Mouse (Mus musculus): Measurements from ENCODE around the gene Pik3ap1.
"Not testable (repeated sequence)": the region's sequence is repeated elsewhere in the genome, so short reads cannot be mapped to it uniquely, and the experiment has no call there.

DNA sequence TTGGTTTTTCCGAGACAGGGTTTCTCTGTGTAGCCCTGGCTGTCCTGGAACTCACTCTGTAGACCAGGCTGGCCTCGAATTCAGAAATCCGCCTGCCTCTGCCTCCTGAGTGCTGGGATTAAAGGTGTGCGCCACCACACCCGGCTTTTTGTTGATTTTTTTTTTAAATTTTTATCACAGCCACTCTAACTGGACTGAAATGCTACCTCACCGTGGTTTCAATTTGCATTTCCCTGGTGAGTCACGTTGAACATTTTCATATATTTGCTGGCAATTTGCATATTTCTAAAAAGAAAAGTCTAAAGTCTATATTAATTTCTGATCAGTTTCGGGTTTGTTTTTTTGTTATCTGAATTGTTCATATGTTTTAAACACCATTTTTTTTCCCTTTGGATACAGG, 72.3 kb downstream of the Pik3ap1 start:
- not testable (repeated sequence) for TF ChIP-seq TAL1, GATA1 (IDR thresholded peaks at IDR 0.05; ENCODE audit: low read length)

All from erythroblast, embryonic 14.5 days (primary cell).